Mouse (Mus musculus) liver, embryonic 13.5 days (tissue): ENCODE measurements at regions not wholly inside any gene's neighbourhood (a gene's known extent, or its start where the extent isn't known, plus 50 kb on each side); places are given as distances from the start of the nearest gene placed in this dataset.

ENCODE experiments used
- ATAC-seq: fragments of 200-750 bp; cut with Nextera tagmentation; 2 replicates; pipeline ENCODE4 v1.8.0; 2017; ENCODE audit warnings: low read depth, mild to moderate bottlenecking, moderate number of reproducible peaks, moderate library complexity
- DNase-seq: peaks from one replicate; pipeline ENCODE4 v3.0.0; 2022
- H3K27ac ChIP-seq: fragments of 300-500 bp; sonication (generic); 2 replicates; pipeline ENCODE4 v1.5.1; 2015; ENCODE audit warnings: moderate library complexity, mild to moderate bottlenecking, inconsistent platforms
- H3K27me3 ChIP-seq: fragments of 300-500 bp; sonication (generic); 2 replicates; pipeline ENCODE4 v1.6.1; 2015; ENCODE audit warnings: mild to moderate bottlenecking, inconsistent platforms
- H3K36me3 ChIP-seq: fragments of 300-500 bp; sonication (generic); 2 replicates; pipeline ENCODE4 v1.6.1; 2015; ENCODE audit warnings: mild to moderate bottlenecking, inconsistent platforms
- H3K4me1 ChIP-seq: fragments of 300-500 bp; sonication (generic); replicated peaks from 2 replicates; pipeline ENCODE4 v1.6.1; 2015; ENCODE audit warnings: inconsistent platforms
- H3K4me2 ChIP-seq: fragments of 300-500 bp; sonication (generic); 2 replicates; pipeline ENCODE4 v1.6.1; 2015; ENCODE audit warnings: inconsistent platforms, mild to moderate bottlenecking, moderate library complexity
- H3K4me3 ChIP-seq: fragments of 300-500 bp; sonication (generic); replicated peaks from 2 replicates; pipeline ENCODE4 v1.5.1; 2015; ENCODE audit warnings: mild to moderate bottlenecking, inconsistent platforms
- H3K9ac ChIP-seq: fragments of 300-500 bp; sonication (generic); 2 replicates; pipeline ENCODE4 v1.6.1; 2015; ENCODE audit warnings: mild to moderate bottlenecking, inconsistent platforms
- H3K9me3 ChIP-seq: fragments of 300-500 bp; sonication (generic); replicated peaks from 2 replicates; pipeline ENCODE4 v1.6.1; 2016; ENCODE audit warnings: inconsistent platforms
- WGBS: fragments of 180-500 bp; shearing (Covaris S2); methylation state at CpG from one replicate; pipeline ENCODE4 v1.1.7; 2015; ENCODE audit not compliant: insufficient replicate concordance; 5-methylcytosine and 5-hydroxymethylcytosine counted together

DNA sequence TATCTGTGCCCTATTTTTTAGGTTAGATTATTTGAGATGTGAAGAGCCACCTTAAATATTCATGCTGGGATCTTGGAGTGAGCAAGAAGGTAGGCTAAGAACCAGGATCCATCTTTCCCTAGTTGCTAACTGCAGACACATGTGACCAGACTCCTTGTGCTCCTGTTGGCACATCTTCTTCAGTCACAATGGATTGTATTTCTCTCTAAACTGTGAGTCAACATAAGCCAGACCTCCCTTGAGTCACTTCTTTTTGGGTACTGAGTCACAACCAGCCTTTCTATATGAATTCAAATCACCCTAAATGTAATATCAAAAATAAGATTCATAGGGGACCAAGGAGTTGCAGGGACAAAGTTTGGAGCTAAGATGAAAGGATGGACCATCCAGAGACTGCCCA is 217.9 kb downstream of the Lpin1 start:
- Histone ChIP-seq H3K27ac (no peak overlapping the region), H3K4me2 (no peak overlapping the region), H3K4me3 (no peak overlapping the region), H3K36me3 (no peaks in the 10 kb centered on the region), H3K9me3 (no peaks in the 10 kb centered on the region), H3K27me3 (no peaks in the 10 kb centered on the region), H3K4me1 (no peaks in the 10 kb centered on the region), H3K9ac (no peak overlapping the region)
- DNase-seq (no peak), ATAC-seq (no peak)

DNA sequence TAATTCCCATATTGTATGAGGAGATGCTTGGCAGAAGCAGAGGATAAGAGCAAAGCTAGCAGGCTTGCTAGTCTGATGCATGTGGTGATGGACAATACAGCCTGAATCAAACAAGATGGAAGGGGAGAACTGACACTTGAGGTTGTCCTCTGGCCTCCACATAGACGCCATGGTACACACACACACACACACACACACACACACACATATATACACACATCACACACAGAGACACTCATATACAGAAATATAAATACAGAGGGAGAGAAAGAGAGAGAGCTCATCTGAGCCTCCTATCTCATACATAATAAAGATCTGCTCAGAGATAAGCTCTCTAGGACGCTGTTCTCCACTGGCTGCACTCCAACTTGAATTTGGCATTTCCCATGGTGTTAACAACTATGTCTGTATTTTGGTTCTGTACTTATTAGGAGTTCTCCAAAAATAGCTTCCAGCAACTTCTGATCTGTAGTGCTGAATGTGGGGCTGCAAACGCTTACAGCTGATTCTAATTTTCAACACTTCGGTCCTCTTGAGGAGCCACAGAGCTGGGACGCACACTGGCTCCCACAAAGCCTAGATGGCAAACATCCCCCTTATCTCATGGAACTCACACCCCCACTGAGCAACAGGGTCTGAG is 219.0 kb downstream of the Lpin1 start:
- no peaks in the 10 kb centered on the region for H3K4me1 ChIP-seq
- no peak overlapping the region for H3K27ac ChIP-seq
- H3K36me3 ChIP-seq, result no peaks in the 10 kb centered on the region
- 64% methylated on average over 5 of the region's 5 CpGs for WGBS
- H3K4me2 ChIP-seq, result no peak overlapping the region
- H3K27me3 ChIP-seq, result no peaks in the 10 kb centered on the region
- ATAC-seq (no peak), DNase-seq (no peak)
- no peak overlapping the region for H3K4me3 ChIP-seq
- H3K9ac ChIP-seq, result no peak overlapping the region
- H3K9me3 ChIP-seq, result no peaks in the 10 kb centered on the region

DNA sequence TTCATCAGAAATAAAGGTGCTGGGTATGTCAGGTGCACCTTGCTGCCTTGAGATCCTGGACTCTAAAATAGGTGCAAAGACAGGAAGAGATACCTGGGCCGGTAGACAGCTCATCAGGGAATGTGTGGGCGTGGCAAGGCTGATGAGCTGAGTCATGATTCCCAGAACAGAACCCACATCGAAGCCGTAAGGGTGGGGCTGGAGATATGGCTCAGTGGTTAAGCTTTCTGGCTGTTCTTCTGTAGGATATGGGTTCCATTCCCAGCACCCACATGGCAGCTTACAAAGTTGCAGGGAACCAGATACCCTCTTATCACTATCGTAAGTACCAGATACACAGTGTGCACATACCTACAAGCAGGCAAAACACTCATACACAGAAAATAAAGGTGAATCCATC is 219.6 kb downstream of the Lpin1 start:
- ATAC-seq, result peak; percentile 68
- no peaks in the 10 kb centered on the region for H3K9me3 ChIP-seq
- no peaks in the 10 kb centered on the region for H3K36me3 ChIP-seq
- no peak for DNase-seq
- no peak overlapping the region for H3K4me3 ChIP-seq
- no peak overlapping the region for H3K9ac ChIP-seq
- no peak overlapping the region for H3K27ac ChIP-seq
- H3K4me2 ChIP-seq, result no peak overlapping the region
- H3K4me1 ChIP-seq, result no peaks in the 10 kb centered on the region
- 46% methylated on average over 5 of the region's 5 CpGs for WGBS
- no peaks in the 10 kb centered on the region for H3K27me3 ChIP-seq

DNA sequence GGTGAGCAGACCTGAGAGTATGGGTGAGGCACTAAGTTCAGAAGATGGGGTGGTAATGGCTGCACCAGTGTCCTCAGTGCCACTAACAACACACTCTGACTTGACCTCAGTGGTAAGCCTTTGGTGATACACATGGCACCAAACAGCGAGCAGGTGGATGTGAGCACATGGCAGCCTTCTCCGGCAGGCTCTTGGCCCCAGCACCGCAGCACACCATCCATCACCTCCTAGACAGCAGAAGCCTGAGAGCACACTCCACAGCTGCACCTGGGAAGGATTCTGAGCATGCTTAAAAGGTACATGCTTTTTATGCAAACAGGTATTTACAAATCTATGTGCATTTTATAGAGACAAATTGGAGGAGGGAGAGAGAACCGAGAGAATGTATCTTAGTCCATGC is 223.7 kb downstream of the Lpin1 start:
- no peak overlapping the region for H3K4me2 ChIP-seq
- WGBS, result 70% methylated on average over 4 of the region's 4 CpGs

DNA sequence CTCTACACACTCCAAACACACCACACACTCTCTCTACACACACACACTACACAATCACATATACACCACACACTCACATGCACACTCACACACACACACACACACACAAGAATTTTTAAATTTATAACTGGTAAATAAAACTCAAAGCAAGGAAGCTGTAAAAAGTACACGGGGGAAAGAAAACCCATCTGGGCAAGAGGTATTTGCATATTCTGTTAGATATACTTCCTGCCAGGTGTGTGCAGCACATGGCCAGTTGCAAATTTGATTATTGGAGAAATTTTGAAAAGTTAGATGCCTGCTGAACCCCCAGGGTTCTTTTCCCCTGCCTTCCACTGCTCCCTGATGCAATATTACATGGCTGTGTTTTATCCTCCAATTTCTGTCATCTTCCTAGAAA is 226.4 kb downstream of the Lpin1 start:
- WGBS, result 60% methylated on average over 1 of the region's 1 CpGs
- Histone ChIP-seq H3K36me3 (no peaks in the 10 kb centered on the region), H3K27ac (no peak overlapping the region), H3K27me3 (no peaks in the 10 kb centered on the region), H3K4me2 (no peak overlapping the region), H3K9me3 (no peaks in the 10 kb centered on the region), H3K9ac (no peak overlapping the region), H3K4me3 (no peak overlapping the region), H3K4me1 (no peaks in the 10 kb centered on the region)
- DNase-seq (no peak), ATAC-seq (no peak)

More for the DNA sequence above, 223.7 kb downstream of the Lpin1 start:
- Histone ChIP-seq H3K36me3 (no peaks in the 10 kb centered on the region), H3K9ac (no peak overlapping the region), H3K4me1 (no peaks in the 10 kb centered on the region), H3K27ac (no peak overlapping the region), H3K4me3 (no peak overlapping the region), H3K9me3 (no peaks in the 10 kb centered on the region), H3K27me3 (no peaks in the 10 kb centered on the region)
- DNase-seq (no peak), ATAC-seq (no peak)

DNA sequence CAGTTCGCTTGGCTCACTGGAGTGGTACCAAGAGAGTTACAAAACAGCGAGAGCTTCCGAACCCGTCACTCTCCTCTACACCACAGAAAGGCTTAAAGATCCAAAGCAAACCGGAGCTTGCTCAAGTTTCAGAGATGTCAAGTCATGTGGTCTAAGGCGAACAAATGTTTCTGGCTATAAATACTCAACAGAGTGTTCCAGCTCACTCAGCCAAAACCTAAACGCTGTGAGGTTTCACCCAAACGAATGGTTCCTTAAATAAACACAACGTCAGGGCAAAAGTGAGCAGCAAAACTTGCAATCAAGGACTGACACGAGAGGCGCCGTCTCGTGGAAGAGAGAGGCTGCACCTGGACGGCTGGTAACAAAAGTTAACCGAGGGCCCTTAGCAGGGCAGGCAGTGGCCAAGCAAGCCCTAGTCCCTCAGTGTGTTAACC is 227.2 kb downstream of the Lpin1 start:
- WGBS, result 61% methylated on average over 15 of the region's 15 CpGs
- H3K4me2 ChIP-seq, result no peak overlapping the region
- H3K9ac ChIP-seq, result no peak overlapping the region
- no peaks in the 10 kb centered on the region for H3K9me3 ChIP-seq
- no peak overlapping the region for H3K4me3 ChIP-seq
- no peak overlapping the region for H3K27ac ChIP-seq
- ATAC-seq (no peak), DNase-seq (no peak)
- no peaks in the 10 kb centered on the region for H3K36me3 ChIP-seq
- no peaks in the 10 kb centered on the region for H3K4me1 ChIP-seq
- H3K27me3 ChIP-seq, result no peaks in the 10 kb centered on the region

DNA sequence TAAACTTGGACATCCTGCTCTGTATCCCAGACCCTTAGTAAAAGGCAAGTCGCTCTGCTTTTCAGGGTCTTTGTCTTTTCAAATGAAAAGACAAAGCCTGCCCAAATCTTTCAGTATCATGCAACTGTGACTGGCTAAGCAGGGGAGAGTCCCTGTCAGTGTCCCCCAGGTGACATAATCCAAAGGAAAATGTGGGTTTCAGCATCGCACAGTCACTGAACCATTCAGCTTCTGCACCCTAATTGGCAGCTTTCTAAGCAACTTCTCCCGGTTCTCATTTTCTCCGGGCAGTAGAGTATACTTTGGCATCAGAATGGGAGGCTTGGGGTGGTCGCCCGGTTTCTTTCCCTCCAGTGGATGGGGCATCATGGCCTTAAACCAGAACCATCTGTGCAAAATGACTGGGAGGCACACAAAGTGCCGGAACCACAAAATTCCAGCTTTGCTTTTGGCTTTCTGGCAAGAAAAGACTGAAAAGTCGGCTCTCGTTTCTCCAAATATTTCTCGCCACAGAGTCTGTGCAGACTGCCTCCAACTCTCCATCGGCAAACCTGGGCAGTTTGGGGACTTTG is 228.3 kb downstream of the Lpin1 start:
- H3K27ac ChIP-seq, result no peak overlapping the region
- DNase-seq (no peak), ATAC-seq (no peak)
- no peaks in the 10 kb centered on the region for H3K27me3 ChIP-seq
- H3K36me3 ChIP-seq, result no peaks in the 10 kb centered on the region
- H3K4me1 ChIP-seq, result no peaks in the 10 kb centered on the region
- no peaks in the 10 kb centered on the region for H3K9me3 ChIP-seq
- H3K9ac ChIP-seq, result no peak overlapping the region
- no peak overlapping the region for H3K4me2 ChIP-seq
- 76% methylated on average over 11 of the region's 11 CpGs for WGBS
- no peak overlapping the region for H3K4me3 ChIP-seq

DNA sequence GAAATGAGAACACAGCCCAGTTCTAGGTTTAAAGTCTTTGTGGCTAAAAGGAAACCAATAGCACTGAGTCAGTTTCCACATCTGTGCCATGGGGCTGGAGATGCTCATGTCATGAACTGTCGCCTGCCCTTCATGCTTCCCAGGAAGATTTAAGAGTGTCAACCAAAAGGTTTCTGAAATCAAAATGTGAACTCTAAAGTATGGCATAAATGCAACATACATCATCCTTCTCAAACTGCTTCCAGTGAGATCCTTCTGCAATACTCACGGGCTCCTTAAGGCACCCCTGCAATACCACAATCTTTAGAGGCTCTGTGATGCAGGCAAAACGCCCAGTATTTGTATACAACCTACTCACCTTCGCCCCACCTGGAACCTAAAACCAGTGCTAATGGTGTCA is 229.7 kb downstream of the Lpin1 start:
- no peaks in the 10 kb centered on the region for H3K27me3 ChIP-seq
- H3K36me3 ChIP-seq, result no peaks in the 10 kb centered on the region
- H3K4me1 ChIP-seq, result no peaks in the 10 kb centered on the region
- no peak for ATAC-seq
- no peaks in the 10 kb centered on the region for H3K9me3 ChIP-seq
- DNase-seq, result no peak
- no peak overlapping the region for H3K9ac ChIP-seq
- WGBS, result 51% methylated on average over 4 of the region's 4 CpGs
- H3K4me3 ChIP-seq, result no peak overlapping the region
- H3K4me2 ChIP-seq, result no peak overlapping the region
- H3K27ac ChIP-seq, result no peak overlapping the region

DNA sequence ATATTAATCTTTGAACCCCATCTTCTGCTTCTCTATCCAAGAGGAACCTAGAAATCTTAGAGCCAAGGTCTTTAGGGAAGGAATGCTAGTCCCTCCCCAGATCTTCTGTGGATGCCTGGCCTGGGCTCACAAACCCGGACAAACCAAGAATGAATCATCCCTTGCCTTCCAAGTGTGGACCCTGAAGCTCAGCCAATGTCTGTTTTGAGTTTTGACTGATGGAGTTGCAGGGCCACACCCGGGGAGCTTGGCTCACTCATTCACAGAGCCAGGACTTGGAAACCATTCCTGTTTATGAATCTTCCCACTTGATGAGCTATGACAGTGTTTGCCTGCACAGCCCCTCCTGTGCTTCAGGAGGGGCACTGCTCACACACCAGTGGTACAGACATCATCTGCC is 230.4 kb downstream of the Lpin1 start:
- no peaks in the 10 kb centered on the region for H3K4me1 ChIP-seq
- H3K36me3 ChIP-seq, result no peaks in the 10 kb centered on the region
- H3K27ac ChIP-seq, result no peak overlapping the region
- DNase-seq (no peak), ATAC-seq (no peak)
- H3K9me3 ChIP-seq, result no peaks in the 10 kb centered on the region
- H3K4me3 ChIP-seq, result no peak overlapping the region
- H3K4me2 ChIP-seq, result no peak overlapping the region
- no peak overlapping the region for H3K9ac ChIP-seq
- 54% methylated on average over 2 of the region's 2 CpGs for WGBS
- no peaks in the 10 kb centered on the region for H3K27me3 ChIP-seq

DNA sequence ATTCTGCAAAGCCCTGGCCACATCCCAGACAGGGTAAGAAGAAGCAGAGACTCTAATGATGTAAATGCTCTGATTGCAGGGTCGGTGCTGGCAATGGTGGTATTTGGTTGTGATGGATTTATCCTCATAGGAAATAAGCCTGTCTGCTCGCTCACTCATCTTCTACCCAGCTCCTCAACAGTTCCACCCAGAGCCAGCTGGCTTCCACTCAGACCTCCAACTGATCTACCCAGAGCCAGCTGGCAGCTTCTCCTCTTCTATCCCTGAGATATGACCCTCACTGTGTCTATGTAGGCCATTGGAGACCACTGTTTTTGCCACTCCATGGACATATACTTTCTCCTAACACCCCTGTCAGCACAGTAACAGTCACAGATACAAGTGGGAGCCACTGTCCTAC is 231.4 kb downstream of the Lpin1 start:
- Histone ChIP-seq H3K9ac (no peak overlapping the region), H3K27ac (no peak overlapping the region), H3K4me3 (no peak overlapping the region), H3K27me3 (no peaks in the 10 kb centered on the region), H3K4me1 (no peaks in the 10 kb centered on the region), H3K4me2 (no peak overlapping the region), H3K36me3 (no peaks in the 10 kb centered on the region), H3K9me3 (no peaks in the 10 kb centered on the region)
- ATAC-seq (no peak), DNase-seq (no peak)
- WGBS, result 54% methylated on average over 2 of the region's 2 CpGs

DNA sequence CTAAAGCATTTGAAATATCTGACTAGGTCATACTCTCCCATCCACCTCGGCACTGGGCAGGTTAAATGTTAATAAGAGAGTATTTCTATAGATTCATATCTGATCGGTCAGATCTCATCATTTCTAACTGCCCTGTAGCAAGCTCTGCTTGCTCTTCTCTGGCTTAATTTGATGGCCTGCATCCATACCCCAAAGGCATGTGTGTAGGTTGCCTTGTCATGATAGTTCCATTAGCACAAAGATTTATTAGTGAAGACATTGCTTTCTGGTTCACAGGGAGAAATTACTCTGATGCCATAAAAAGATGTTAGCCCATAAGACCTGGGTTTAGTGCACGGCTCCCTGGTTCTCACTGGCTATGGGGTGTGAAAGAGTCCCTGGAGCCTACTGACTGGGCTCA is 232.3 kb downstream of the Lpin1 start:
- no peak for ATAC-seq
- Histone ChIP-seq H3K4me2 (no peak overlapping the region), H3K9ac (no peak overlapping the region), H3K4me1 (no peaks in the 10 kb centered on the region), H3K27me3 (no peaks in the 10 kb centered on the region), H3K27ac (no peak overlapping the region), H3K36me3 (no peaks in the 10 kb centered on the region), H3K4me3 (no peak overlapping the region), H3K9me3 (no peaks in the 10 kb centered on the region)
- WGBS, result 53% methylated on average over 3 of the region's 3 CpGs
- no peak for DNase-seq

DNA sequence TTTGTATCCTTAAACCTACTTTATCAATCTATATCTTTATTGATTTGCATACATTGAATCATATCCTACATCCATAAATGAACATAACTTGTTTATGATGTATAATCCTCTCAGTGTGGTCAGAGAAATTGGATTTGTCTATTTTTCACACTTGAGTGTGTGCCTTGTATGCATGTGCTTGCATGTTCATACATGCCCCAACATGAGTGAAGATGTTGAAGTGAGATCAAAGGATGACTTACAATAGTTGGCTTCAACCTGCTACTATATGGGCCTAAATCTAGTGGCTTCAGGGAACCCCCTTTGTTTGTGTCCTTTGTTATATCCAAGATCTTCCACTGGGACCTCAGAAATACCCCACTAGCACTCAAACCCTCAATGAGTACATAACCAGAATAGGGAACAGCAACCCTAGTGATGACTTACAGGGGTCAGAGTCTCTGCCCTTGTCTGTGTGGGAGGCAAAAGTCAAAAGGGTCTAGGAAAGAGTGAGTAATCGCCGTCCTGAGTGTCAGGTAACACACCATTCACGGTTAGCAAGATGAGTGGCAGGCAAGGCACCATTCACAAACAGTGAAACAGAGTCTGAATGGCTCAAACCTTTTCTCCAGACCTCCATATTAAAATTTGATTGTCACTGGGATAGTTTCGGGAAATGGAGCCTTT is 236.3 kb downstream of the Lpin1 start:
- no peak for ATAC-seq
- H3K27me3 ChIP-seq, result no peaks in the 10 kb centered on the region
- H3K9ac ChIP-seq, result no peak overlapping the region
- H3K9me3 ChIP-seq, result no peaks in the 10 kb centered on the region
- no peak for DNase-seq
- H3K36me3 ChIP-seq, result no peaks in the 10 kb centered on the region
- H3K27ac ChIP-seq, result no peak overlapping the region
- 57% methylated on average over 4 of the region's 4 CpGs for WGBS
- no peak overlapping the region for H3K4me2 ChIP-seq
- no peaks in the 10 kb centered on the region for H3K4me1 ChIP-seq
- H3K4me3 ChIP-seq, result no peak overlapping the region
